Mouse (Mus musculus): ENCODE measurements around the gene Fpr1. TPM values are rescaled to one million over a fixed set of nuclear protein-coding genes. Genes with fewer than 3 reads are reported as not detected.
"Not testable (repeated sequence)": the region's sequence is repeated elsewhere in the genome, so short reads cannot be mapped to it uniquely, and the experiment has no call there.

Gene Fpr1
- total RNA-seq (2021) = not detected
- long read RNA-seq, experiment 1 = 0 reads
- long read RNA-seq, experiment 2 = 0 reads

GRCm38 (mm10) chr17:17883840-17884239, at the start of gene Fpr1:
Gene Fpr1 (minus strand): TSS chr17:17883940.
- no peak for DNase-seq (ENCODE audit: low spot score in 2 of 2)
- intact Hi-C loops (cut with DNase I) = no loop called here

DNA sequence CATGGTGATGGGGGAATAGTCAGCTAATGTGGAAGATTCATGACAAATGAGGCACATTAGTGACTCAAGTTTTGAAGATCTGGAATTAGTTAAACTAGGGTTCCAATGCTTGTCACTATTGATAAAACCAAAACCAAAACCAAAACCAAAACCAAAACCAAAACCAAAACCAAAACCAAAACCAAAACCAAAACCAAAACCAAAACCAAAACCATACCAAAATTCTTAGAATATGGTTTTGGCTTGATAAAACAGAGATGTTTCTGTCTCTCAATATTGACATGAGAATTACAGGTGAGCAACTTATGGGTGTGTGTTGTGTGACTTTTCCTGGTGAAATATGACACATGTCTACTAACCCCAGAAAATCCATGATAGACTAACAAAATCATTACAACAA, 34.0 kb upstream of the Fpr1 start:
- intact Hi-C loops (cut with DNase I) = no loop called here

GRCm38 (mm10) chr17:17917376-17917775, 33.6 kb upstream of the Fpr1 start:
- no peak for DNase-seq (ENCODE audit: low spot score in 2 of 2)
- intact Hi-C loops (cut with DNase I) = no loop called here

More for the DNA sequence above, 34.0 kb upstream of the Fpr1 start:
- DNase-seq (ENCODE audit: low spot score in 2 of 2) = no peak

GRCm38 (mm10) chr17:17912618-17913017, 28.9 kb upstream of the Fpr1 start:
- intact Hi-C loops (cut with DNase I); DNase-seq (ENCODE audit: low spot score in 2 of 2): not testable (repeated sequence)

DNA sequence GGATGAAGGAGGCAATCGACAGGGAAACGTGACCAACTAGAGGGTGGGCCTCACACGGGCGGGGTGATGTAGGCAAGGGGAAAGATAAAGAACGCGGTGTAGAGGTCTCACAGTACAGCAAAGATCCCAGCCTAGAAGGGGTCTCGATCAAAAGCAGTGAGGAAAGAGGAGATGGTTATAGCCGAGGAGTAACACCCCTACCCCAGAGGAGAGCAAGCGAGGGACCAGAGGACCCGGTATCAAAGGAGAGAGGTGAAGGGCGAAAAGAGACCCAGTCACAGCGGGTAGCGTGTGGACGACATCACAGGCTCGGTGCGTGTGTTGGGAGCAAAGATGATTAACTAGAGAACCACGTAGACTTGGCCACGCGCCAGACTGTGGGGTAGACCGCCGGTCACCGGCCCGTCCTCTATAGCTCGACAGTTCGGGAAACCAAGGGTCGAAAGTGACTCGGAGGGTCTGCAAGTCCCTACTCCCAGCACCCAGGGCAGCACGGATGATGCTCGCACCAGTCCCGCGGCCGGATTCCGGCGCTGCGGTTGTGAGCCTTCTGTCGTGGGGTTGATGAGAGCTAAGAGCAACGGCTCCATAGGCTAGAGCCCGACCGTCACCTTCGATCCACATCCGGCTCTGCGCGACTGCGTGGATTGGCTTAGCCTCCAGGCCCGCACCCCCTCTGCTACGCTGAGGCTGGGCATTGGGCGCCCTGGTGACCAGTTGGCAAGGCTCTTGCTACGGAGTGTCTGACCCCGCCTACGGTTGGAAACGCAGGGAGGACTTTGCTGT, 26.1 kb upstream of the Fpr1 start:
- DNase-seq (ENCODE audit: low spot score in 2 of 2) = peak; percentile 78 to 92
- intact Hi-C loops (cut with DNase I) = no loop called here

DNA sequence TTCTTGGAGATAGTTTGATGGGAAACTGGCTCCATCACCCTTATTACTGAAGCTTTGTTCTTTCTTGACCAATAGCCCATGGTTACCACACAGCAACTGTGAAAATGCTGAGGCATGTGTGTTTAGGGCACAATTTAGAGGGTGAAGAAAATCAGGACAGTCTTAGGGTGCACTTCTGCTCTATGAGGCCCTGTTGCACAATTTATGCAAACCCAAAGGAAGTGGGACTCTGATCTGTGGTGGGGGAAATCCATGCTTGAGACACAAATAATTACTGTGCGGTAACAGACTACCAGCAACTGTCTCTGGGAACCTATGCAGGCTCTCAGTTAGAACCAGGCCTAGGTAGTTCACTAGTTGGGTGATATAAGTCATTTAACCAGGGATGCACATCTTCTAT, 17.0 kb upstream of the Fpr1 start:
- intact Hi-C loops (cut with DNase I) = no loop called here
- DNase-seq (ENCODE audit: low spot score in 2 of 2) = no peak

- intact Hi-C loops (cut with DNase I) = no loop called here
- peak; percentile 6 to 47 for DNase-seq (ENCODE audit: low spot score in 2 of 2)
These were observed 15.5 kb upstream of the Fpr1 start for GRCm38 (mm10) chr17:17899268-17899667.

GRCm38 (mm10) chr17:17896039-17896438, 12.3 kb upstream of the Fpr1 start:
- DNase-seq (ENCODE audit: low spot score in 2 of 2) = peak; percentile 56 to 63
- intact Hi-C loops (cut with DNase I) = no loop called here

DNA sequence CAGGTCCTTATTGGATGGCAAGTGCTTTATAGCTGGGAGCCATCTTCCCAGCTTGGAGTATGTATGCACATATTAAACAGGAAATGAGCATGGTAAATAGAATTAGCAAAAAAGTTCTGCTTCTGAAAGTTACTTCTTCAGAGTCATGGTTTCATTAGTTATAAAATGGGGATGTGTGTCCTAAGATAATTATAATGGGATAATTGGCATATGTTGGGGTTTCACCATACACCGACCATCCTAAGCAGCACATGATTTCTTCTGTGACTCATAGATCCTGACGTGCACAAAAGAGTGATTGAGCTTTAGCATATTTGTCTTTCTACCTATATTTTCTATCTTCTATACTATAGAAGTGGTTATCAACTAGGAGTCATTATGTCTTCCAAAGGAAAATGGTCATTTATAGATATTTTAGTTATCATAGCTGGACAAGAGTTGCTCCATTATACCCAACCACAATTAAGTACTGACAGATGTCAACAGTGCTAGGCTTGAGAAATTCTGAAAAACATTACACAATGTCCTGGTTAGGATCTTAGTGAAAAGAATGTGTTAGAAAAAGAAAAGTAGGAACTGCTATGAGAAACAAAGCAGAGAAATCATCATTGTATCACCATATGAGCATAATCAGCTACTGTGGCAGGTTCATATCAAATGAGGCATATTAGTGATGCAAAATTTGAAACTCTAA, 6.1 kb upstream of the Fpr1 start:
- no peak for DNase-seq (ENCODE audit: low spot score in 2 of 2)
- intact Hi-C loops (cut with DNase I) = no loop called here

- intact Hi-C loops (cut with DNase I) = no loop called here
- no peak for DNase-seq (ENCODE audit: low spot score in 2 of 2)
These were observed 4.1 kb upstream of the Fpr1 start, which contains the start of the genes Fpr2 and Fpr3 for GRCm38 (mm10) chr17:17887774-17888248. Gene Fpr2 (plus strand): TSS chr17:17887824. Gene Fpr3 (plus strand): TSS chr17:17887852.

DNA sequence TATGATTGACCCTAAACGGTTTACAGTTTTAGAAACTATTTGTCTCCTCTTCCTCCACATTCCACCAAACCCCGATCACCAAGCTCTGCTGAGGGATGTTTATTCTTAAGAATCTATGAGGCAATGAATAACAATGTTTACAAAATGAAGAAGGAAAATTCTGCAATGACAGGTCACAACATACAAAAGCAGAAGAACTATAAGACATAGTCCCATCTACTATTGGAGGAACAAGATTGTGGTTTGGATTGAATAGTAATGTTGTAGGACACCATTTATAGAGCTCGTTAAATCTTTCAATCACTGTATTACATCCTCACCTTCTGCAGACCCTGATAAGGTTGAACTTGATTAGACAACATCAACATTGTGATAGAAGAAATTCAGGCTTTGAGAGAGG, 1.1 kb downstream of the Fpr1 start:
- DNase-seq (ENCODE audit: low spot score in 2 of 2) = no peak
- intact Hi-C loops (cut with DNase I) = no loop called here

DNA sequence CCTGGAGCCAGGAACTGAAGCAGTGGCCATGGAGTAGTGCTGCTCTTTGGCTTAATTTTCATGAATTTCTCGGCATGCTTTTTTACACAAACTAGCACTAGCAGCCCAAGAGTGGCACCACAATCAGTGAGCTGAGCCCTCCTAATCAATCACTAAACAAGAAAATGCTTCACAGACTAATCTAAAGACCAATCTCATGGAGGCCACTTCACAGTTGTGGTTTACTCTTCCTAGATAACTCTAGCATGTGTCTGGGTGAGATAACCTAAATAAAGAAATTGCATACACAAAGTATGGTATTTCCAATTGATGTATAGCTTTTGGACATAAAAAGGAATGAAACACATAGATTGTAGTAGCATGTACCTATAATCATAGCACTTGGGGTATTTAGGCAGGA, 4.4 kb downstream of the Fpr1 start:
- intact Hi-C loops (cut with DNase I) = no loop called here
- DNase-seq (ENCODE audit: low spot score in 2 of 2) = no peak

DNA sequence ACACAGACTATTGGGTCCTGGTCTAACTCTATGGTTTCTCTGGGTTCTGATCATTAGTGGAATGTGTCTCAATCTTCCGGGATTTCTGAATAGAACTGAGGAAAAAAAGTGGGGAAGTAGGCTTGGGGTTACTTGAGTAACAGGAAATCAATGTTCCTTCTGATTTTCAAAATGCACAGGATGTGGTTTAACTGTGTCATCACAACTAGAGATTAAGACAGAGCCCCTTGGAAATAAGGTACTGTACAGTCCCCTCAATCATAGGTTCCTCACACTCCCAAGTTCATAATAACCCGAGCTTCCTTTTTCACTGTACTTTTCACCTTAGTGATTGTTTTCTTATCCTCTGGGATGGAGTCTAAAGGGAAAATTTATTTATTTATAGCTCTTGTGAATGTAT, 12.0 kb downstream of the Fpr1 start:
- intact Hi-C loops (cut with DNase I) = no loop called here
- no peak for DNase-seq (ENCODE audit: low spot score in 2 of 2)

- DNase-seq (ENCODE audit: low spot score in 2 of 2) = no peak
- intact Hi-C loops (cut with DNase I) = no loop called here
These were observed 12.7 kb downstream of the Fpr1 start for GRCm38 (mm10) chr17:17870892-17871550.

GRCm38 (mm10) chr17:17866801-17867469, 16.8 kb downstream of the Fpr1 start:
- intact Hi-C loops (cut with DNase I) = no loop called here
- peak; percentile 26 to 51 for DNase-seq (ENCODE audit: low spot score in 2 of 2)

DNA sequence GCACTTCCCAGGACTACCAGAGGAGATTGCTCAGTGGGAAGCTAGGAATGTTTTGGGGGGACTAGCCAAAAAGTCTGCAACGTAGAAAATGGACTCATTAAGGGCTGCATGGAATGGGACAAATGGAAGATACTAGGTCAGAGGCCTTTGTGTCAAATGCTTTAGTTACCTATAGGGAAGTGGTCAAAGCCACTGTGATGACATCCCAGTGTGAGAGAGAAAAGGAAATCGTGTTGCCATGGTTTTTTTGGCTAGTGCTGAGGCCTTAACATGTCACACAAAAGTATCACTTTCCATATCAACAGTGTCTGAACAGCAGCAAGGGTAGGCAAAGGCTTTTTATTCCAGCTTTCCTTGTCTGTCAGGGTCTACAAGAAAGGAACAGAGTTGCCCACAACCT, 18.6 kb downstream of the Fpr1 start:
- DNase-seq (ENCODE audit: low spot score in 2 of 2) = no peak
- intact Hi-C loops (cut with DNase I) = no loop called here

- intact Hi-C loops (cut with DNase I) = no loop called here
- no peak for DNase-seq (ENCODE audit: low spot score in 2 of 2)
These were observed 21.4 kb downstream of the Fpr1 start for GRCm38 (mm10) chr17:17862360-17862759.

DNA sequence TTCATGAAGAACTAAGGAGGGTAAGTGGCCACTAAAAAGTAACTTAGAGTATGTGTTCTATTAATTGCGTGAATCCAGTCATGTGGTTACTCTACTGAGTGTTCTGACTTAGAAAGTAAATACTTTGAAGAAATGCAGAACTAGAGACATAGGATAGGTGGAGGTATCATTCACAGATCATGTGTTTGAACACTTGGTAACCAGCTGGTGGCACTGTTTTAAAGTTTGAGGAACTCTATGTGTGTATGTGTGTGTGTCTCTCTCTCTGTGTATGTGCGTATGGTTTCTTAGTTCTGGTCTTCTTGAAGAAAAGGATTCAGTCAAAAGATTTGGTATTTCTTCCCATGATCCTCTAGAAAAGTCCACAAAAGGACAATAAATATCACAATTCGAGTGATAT, 23.6 kb downstream of the Fpr1 start:
- intact Hi-C loops (cut with DNase I) = no loop called here
- no peak for DNase-seq (ENCODE audit: low spot score in 2 of 2)

DNA sequence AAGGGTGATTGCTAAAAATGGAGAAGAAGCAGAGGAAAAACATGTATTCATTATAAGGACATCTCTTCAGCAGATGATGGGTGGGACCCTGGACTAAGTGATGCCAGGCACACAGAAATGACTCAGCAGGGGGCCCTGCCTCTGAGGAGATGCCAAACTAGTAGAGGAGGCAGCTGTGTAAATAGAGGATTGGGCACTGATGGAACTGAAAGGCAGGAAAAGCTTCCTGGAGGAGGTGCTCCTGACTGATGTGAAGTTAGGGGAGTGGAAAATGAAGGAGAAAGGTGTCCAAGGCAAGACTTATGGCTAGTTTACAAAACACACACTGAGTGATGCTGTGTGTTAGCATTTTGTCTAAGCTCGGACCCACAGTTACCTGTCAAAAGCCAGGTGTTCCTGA, 26.3 kb downstream of the Fpr1 start:
- intact Hi-C loops (cut with DNase I) = no loop called here
- DNase-seq (ENCODE audit: low spot score in 2 of 2) = no peak

DNA sequence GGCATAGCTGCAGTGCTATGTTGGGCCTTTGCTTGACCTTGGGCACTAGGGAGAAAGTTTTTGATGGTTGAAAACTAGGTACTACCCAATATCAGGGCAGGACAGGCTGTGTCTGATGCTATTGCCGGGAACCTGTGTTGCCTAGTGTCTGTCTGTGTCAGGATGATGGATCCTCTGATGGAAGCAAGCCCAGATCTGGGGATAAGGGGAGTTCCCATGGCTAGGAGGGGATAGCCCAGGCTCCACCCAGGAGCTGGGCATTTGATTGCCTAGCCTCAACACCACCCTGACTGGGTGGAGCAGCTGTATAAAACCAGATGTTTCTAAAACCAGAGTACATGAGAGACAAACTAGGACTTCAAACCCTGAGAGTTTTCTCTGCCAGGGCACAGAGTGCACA, 27.1 kb downstream of the Fpr1 start:
- no peak for DNase-seq (ENCODE audit: low spot score in 2 of 2)
- intact Hi-C loops (cut with DNase I) = no loop called here
